Mouse (Mus musculus) ovary, adult 18-20 months (tissue): ENCODE data around the gene Nek8.
"Not testable (repeated sequence)": the region's sequence is repeated elsewhere in the genome, so short reads cannot be mapped to it uniquely, and the experiment has no call there.

Source experiments
- DNase-seq: peaks from one replicate; pipeline ENCODE4 v3.0.0; 2022; ENCODE audit warnings: low spot score, mixed read lengths

Nek8 gene

GRCm38 (mm10) chr11:78140665-78141064 is 35.8 kb downstream of the Nek8 start:
- no peak for DNase-seq

- DNase-seq: no peak
Measured at GRCm38 (mm10) chr11:78138023-78138422, 38.5 kb downstream of the Nek8 start.

- no peak for DNase-seq
Measured at GRCm38 (mm10) chr11:78137584-78137983, 38.9 kb downstream of the Nek8 start.

- DNase-seq: no peak
Measured at GRCm38 (mm10) chr11:78136132-78136531, 40.3 kb downstream of the Nek8 start.

GRCm38 (mm10) chr11:78135314-78135713 is 41.2 kb downstream of the Nek8 start:
- not testable (repeated sequence) for DNase-seq

- DNase-seq: no peak
Measured at GRCm38 (mm10) chr11:78134344-78134743, 42.1 kb downstream of the Nek8 start.

GRCm38 (mm10) chr11:78133915-78134314 is 42.6 kb downstream of the Nek8 start:
- no peak for DNase-seq

- no peak for DNase-seq
Measured at GRCm38 (mm10) chr11:78129458-78129857, 47.0 kb downstream of the Nek8 start.

GRCm38 (mm10) chr11:78126739-78127138 is 49.7 kb downstream of the Nek8 start:
- no peak for DNase-seq

GRCm38 (mm10) chr11:78125691-78126090 is 50.8 kb downstream of the Nek8 start:
- DNase-seq: no peak

- DNase-seq: no peak
Measured at GRCm38 (mm10) chr11:78123782-78124181, 52.7 kb downstream of the Nek8 start.

- no peak for DNase-seq
Measured at GRCm38 (mm10) chr11:78122815-78123214, 53.7 kb downstream of the Nek8 start.

- DNase-seq: peak; percentile 23
Measured at GRCm38 (mm10) chr11:78121176-78121575, 55.3 kb downstream of the Nek8 start.

GRCm38 (mm10) chr11:78119898-78120297 is 56.6 kb downstream of the Nek8 start:
- DNase-seq: no peak

- no peak for DNase-seq
Measured at GRCm38 (mm10) chr11:78118467-78118866, 58.0 kb downstream of the Nek8 start.

GRCm38 (mm10) chr11:78116146-78116410 is 60.4 kb downstream of the Nek8 start:
- no peak for DNase-seq
